Comparison of ENCODE assay signal across 11 mouse cellular contexts in the genomic region with DNA sequence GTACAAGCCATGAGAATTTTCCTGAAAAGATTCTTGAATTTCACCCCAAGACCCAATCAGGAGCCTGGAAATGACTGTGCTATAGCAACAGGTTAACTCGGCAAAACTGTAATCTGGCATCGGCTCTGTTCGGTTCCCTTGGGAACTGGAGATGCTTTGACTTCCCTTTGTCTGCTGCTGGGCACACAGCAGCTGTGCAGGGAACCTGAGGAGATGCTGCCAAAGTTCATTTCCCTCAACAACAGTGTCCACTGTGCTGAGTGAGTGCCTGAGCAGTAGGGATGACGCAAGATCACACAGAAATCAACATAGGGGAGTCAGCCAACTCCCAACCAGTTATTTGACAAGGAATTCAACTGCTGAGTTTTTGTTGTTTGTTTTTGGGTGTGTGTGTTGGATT. TPM values are rescaled to one million over a fixed set of nuclear protein-coding genes. Genes with fewer than 3 reads are reported as not detected.
DNase-seq lines count a peak whose midpoint lies in the region; ATAC-seq and TF ChIP-seq lines count a peak whose summit lies in the region.
"Had no signal": no experiment of that assay in that cellular context is flagged by ENCODE, and none has a peak within 500 bp of the region (broad histone marks: within the 10 kb centered on the region; RNA-seq: fewer than 3 reads in every experiment).

No protein-coding gene starts in this region.

- no peak overlapping the region for H3K27ac ChIP-seq in lung, postnatal 0 days (ENCODE audit: low read length)
- H3K27ac ChIP-seq in hindbrain, embryonic 13.5 days: no peak overlapping the region
- H3K27ac ChIP-seq: forebrain, embryonic 10.5 days; intestine, embryonic 15.5 days; limb, embryonic 15.5 days had no signal

- ATAC-seq in lung, postnatal 0 days: peak; percentile 57; the same call in 1 of the 2 replicates
- peak; percentile 80; the same call in 1 of the 2 replicates for ATAC-seq in hindbrain, embryonic 13.5 days (ENCODE audit: low FRiP score)
- ATAC-seq: intestine, embryonic 15.5 days had no signal

- H3K9ac ChIP-seq in lung, postnatal 0 days (replicated peaks; ENCODE audit: low read depth): no peak overlapping the region
- H3K9ac ChIP-seq in hindbrain, embryonic 13.5 days: no peak overlapping the region
- H3K9ac ChIP-seq: intestine, embryonic 15.5 days; limb, embryonic 15.5 days had no signal

- WGBS in lung, postnatal 0 days: 56% methylated on average over 4 of the region's 4 CpGs
- 33% methylated on average over 4 of the region's 4 CpGs for WGBS in hindbrain, embryonic 13.5 days

- H3K4me1 ChIP-seq in lung, postnatal 0 days (ENCODE audit: insufficient read depth, low read depth, low read length): no peaks in the 10 kb centered on the region
- peaks cover 13% of the 10 kb centered on the region for H3K4me1 ChIP-seq in hindbrain, embryonic 13.5 days (replicated peaks)

- TF ChIP-seq CTCF in lung, postnatal 0 days (IDR thresholded peaks at IDR 0.05): no peak

- H3K4me3 ChIP-seq in lung, postnatal 0 days (ENCODE audit: low read depth, low read length): no peak overlapping the region
- no peak overlapping the region for H3K4me3 ChIP-seq in hindbrain, embryonic 13.5 days
- H3K4me3 ChIP-seq: forebrain, embryonic 10.5 days; intestine, embryonic 15.5 days; limb, embryonic 15.5 days had no signal

- no peaks in the 10 kb centered on the region for H3K27me3 ChIP-seq in lung, postnatal 0 days (replicated peaks; ENCODE audit: insufficient read depth, low read length)
- no peaks in the 10 kb centered on the region for H3K27me3 ChIP-seq in hindbrain, embryonic 13.5 days
- H3K27me3 ChIP-seq: intestine, embryonic 15.5 days; limb, embryonic 15.5 days had no signal

- no peak overlapping the region for H3K4me2 ChIP-seq in lung, postnatal 0 days (replicated peaks; ENCODE audit: low read depth, low read length)
- H3K4me2 ChIP-seq in hindbrain, embryonic 13.5 days: no peak overlapping the region
- H3K4me2 ChIP-seq: intestine, embryonic 15.5 days; limb, embryonic 15.5 days had no signal

- no peak for TF ChIP-seq EP300 in lung, postnatal 0 days (IDR thresholded peaks at IDR 0.05)

- DNase-seq in heart, adult 18-20 months: peak; percentile 28 to 41
- DNase-seq in heart, postnatal 4 days: no peak
- peak; percentile 67 for DNase-seq in lung, postnatal 0 days (ENCODE audit: low spot score)
- DNase-seq in lung, postnatal 25 days (ENCODE audit: low spot score): no peak
- DNase-seq in retina, embryonic 14.5 days (ENCODE audit: low spot score): peak; percentile 69
- DNase-seq in adrenal gland, adult 18-20 months (ENCODE audit: low spot score in 2 of 2): no peak
- DNase-seq in urinary bladder, postnatal 25 days (ENCODE audit: low spot score): no peak

- no peaks in the 10 kb centered on the region for H3K36me3 ChIP-seq in lung, postnatal 0 days (ENCODE audit: insufficient read depth, low read length)
- H3K36me3 ChIP-seq in hindbrain, embryonic 13.5 days: no peaks in the 10 kb centered on the region
- H3K36me3 ChIP-seq: forebrain, embryonic 10.5 days; intestine, embryonic 15.5 days; limb, embryonic 15.5 days had no signal

- no peaks in the 10 kb centered on the region for H3K9me3 ChIP-seq in lung, postnatal 0 days (ENCODE audit: low read length)
- H3K9me3 ChIP-seq in hindbrain, embryonic 13.5 days: no peaks in the 10 kb centered on the region
- H3K9me3 ChIP-seq: forebrain, embryonic 10.5 days; intestine, embryonic 15.5 days; limb, embryonic 15.5 days had no signal

RNA-seq across cellular contexts. Expression of a gene that starts 3.8 kb away (rescaled TPM):
- total RNA-seq in heart, adult 18-20 months (2021): under 1 TPM; 0.10 to 0.17 TPM
- 1 to 10 TPM; 2.3 to 2.4 TPM for total RNA-seq in heart, postnatal 4 days (2021)
- polyA plus RNA-seq in lung, postnatal 0 days (2015; fragmentation: Nextera tagmentation; extraction: Ambion mirVana): 0.11 and 0.24 TPM in 2 replicates
- polyA plus RNA-seq in hindbrain, embryonic 13.5 days (2015; fragmentation: Nextera tagmentation; extraction: Ambion mirVana): 0.21 and 0.39 TPM in 2 replicates
- under 1 TPM; 0.10 to 0.13 TPM for total RNA-seq in adrenal gland, adult 18-20 months (2021)

RNA-seq across cellular contexts. Expression of a gene that starts 50.8 kb away (rescaled TPM):
- total RNA-seq in heart, adult 18-20 months (2021): 10 to 100 TPM in 1 of 2 experiments, 1 to 10 TPM in 1; 7.5 to 10.9 TPM
- total RNA-seq in heart, postnatal 4 days (2021): 10 to 100 TPM; 27.5 to 28.8 TPM
- 12.9 and 13.4 TPM in 2 replicates for polyA plus RNA-seq in lung, postnatal 0 days (2015; fragmentation: Nextera tagmentation; extraction: Ambion mirVana)
- polyA plus RNA-seq in hindbrain, embryonic 13.5 days (2015; fragmentation: Nextera tagmentation; extraction: Ambion mirVana): 6.9 and 7.6 TPM in 2 replicates
- 10 to 100 TPM; 22.9 to 26.0 TPM for total RNA-seq in adrenal gland, adult 18-20 months (2021)

Comparison
In these comparisons a context has a peak if more than half of its experiments do, and no peak if none do; other contexts are left out.
1. DNase-seq: peak in heart, adult 18-20 months (2 of 2), lung, postnatal 0 days (single experiment) and retina, embryonic 14.5 days (single experiment); none in heart, postnatal 4 days (single experiment), lung, postnatal 25 days (single experiment), adrenal gland, adult 18-20 months (0 of 2) and urinary bladder, postnatal 25 days (single experiment).